Mouse (Mus musculus) brain, embryonic 14.5 days (tissue): ENCODE measurements at regions not wholly inside any gene's neighbourhood (a gene's known extent, or its start where the extent isn't known, plus 50 kb on each side); places are given as distances from the start of the nearest gene placed in this dataset.
"Not testable (repeated sequence)": the region's sequence is repeated elsewhere in the genome, so short reads cannot be mapped to it uniquely, and the experiment has no call there.

Experiments
- DNase-seq: peaks from one replicate; pipeline ENCODE4 v3.0.0-alpha.2; 2011; ENCODE audit warnings: low read depth
- CTCF ChIP-seq: fragments of 200-500 bp; IDR thresholded peaks from 2 replicates; pipeline ENCODE4 v1.5.1; 2012; ENCODE audit warnings: inconsistent platforms, mild to moderate bottlenecking, moderate library complexity, borderline replicate concordance; ENCODE audit not compliant: insufficient read depth, insufficient read length; ENCODE audit errors: extremely low read depth
- POLR2A ChIP-seq: fragments of 200-500 bp; IDR thresholded peaks from 2 replicates; pipeline ENCODE4 v1.6.1; 2012; ENCODE audit warnings: mild to moderate bottlenecking, inconsistent platforms, borderline replicate concordance; ENCODE audit not compliant: poor library complexity, insufficient read depth, insufficient read length, severe bottlenecking; ENCODE audit errors: extremely low read depth

DNA sequence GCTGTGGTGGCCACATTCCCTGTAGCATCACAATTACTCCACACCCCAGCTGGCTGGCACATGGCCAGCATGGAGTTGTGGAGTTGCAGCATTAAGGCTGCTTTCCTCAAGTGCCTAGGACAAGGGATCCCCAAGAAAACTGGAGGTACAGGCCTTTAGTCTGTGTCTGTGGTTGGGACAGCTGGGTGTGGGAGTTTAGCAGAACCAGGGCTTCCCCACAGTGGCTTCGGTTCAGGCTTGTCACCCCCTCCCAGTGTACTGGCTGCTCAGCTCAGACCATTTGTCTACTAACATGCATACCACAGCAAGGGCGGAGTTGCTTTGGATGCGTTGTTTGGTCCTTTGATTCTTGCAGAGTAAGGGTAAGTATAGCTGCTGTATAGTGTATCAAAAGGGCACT lies 79.1 kb upstream of the Neurl1b start:
- DNase-seq: no peak
- TF ChIP-seq CTCF: no peak
- no peak for TF ChIP-seq POLR2A

DNA sequence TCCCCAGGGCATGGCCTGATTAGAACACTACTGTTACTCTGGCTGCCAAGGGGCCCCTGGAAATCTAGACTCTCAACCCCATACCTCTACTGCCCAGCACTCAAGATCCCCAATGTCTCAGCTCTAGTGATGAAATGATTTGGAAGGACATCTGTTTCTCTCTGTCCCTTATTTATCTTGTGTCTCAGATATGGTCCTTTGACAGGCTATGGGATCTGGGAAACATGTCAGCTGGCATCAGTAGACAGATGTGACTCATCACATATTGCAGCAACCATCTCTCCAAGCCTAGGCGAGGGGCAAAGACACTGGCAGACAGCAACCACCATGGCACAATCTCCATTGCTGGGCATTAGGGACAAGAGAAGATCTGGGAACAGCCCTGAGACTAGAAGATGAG lies 78.6 kb upstream of the Neurl1b start:
- DNase-seq: no peak
- TF ChIP-seq CTCF: no peak
- no peak for TF ChIP-seq POLR2A

DNA sequence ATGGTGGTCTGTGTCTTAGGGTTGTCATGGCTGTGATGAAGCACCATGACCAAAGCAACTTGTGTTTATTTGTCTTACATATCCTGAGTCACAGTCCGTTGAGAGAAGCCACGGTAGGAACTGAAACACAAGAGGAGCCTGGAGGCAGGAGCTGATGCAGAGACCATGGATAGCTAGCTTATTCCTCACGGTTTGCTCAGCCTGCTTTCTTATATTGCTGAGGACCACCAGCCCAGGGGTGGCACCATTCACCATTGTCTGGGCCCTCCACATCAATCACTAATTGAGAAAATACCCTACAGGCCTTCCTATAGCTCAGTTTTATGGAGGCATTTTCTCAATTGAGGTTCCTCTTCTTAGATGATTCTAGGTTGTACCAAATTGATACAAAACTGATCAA lies 77.5 kb upstream of the Neurl1b start:
- no peak for TF ChIP-seq CTCF
- no peak for TF ChIP-seq POLR2A
- DNase-seq: no peak

DNA sequence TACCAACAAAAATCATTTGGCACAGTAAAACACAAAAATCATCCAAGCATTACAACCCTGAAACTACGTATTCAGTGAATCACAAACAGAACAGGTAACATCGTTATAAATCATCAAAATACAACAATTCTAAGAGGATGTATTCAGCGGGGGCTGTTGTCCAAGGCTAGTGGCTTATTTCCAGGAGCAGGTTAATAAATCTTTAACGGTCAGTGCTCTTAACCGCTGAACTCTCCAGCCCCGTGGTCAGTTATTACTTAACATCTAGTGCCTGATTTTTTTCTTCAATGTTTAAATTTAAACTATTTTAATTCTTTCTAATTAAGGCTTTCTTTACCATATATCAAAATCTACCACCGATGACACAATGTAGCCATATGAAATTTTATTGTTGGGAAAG lies 69.2 kb upstream of the Neurl1b start:
- DNase-seq: not testable (repeated sequence)

DNA sequence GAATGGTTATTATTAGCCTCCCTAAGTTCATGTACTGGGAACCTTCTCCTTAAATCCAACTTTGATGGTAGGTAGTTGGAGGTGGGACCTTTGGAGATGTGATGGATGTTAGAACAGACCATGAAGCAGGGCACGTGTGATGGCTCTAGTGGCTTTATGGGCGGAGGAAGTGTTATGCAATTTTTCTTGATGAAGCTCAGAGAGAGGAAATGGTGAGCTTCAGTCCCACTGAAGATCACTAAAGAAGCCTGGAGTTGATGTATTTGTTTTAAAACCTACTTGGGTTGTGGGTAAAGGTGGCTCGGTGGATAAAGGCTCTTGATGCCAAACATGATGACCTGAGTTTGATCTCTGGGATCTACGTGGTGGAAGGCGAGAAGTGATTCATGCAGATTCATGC lies 66.5 kb upstream of the Neurl1b start:
- DNase-seq: no peak
- no peak for TF ChIP-seq POLR2A
- TF ChIP-seq CTCF: no peak

DNA sequence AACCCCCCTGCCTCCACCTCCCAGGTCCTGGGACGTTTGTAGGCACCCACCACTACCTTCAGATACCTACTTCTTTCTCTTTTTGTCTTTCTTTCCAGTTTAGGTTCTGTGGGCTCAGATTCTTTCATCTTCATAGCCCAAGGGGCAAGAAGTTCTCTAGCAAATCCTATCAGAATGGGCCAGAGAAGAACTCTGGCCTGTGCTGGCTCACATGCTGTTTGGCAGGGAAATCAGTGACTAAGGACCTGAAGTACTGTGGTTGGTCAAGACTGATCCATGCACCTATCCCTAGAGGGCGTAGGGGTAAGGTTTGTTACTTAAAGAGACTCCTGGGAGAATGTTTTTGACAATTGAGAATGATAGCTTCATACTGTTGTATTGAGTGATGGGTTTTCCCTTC lies 64.9 kb upstream of the Neurl1b start:
- DNase-seq: no peak
- no peak for TF ChIP-seq POLR2A
- TF ChIP-seq CTCF: no peak

DNA sequence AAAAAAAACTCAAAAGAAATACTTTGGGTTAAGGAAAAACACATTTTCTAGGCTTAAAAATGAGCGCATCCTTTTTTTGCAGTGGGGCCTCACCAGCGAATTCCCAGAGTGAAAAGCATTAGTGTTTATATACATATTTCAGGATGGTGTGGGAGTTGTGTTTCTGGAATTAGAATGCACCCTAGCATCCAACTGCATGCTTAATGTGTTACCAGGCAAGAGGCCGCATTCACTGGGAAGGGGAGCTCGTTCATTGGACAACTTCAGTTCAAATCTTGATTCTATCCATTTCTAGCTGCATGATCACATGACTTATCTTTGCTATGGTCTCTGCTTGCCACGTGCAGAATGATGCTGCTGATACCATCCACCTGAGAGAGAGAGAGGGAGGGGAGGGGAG lies 64.4 kb upstream of the Neurl1b start:
- no peak for TF ChIP-seq CTCF
- TF ChIP-seq POLR2A: no peak

DNA sequence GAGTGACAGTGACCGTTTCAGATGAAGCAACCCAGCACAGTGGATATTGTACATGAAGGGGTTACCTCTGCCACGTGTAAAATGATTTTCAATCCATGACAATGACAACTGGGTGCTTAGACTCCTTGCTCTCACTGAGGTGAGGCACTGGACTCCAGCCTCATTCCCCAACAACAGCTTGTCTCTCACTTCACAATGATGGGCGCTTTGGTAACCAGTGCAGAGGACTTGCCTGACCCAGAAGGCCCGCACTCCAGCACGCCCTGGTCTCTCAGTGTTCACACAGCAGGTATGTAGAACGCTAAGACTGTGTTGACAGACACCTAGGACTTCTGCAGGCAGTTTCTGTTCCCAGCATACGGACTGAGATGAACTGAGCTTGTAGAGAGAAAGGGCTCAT lies 62.6 kb upstream of the Neurl1b start:
- no peak for TF ChIP-seq POLR2A
- no peak for TF ChIP-seq CTCF
- DNase-seq: no peak

More for the DNA sequence above, 64.4 kb upstream of the Neurl1b start:
- DNase-seq: no peak

DNA sequence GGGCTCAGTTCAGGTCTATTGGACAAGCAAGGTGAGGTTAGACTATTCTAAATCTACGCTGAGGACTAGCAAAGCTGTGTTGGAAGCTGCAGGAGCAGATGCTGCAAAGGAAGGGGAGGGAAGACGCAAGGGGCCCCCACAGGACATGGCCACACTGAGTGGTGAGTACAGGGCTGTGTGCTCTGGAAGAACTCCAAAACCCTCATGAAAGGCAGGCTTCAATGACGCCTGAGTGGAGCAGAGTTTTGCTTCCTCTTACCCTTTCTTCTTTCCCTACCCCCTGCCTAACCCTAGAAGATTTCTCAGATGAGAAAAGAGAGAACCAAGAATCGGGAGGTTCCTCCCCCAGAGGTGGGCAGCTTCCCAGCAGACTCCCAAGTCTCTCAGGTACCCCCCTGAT lies 61.9 kb upstream of the Neurl1b start:
- no peak for DNase-seq
- TF ChIP-seq POLR2A (no peak), CTCF (no peak)

DNA sequence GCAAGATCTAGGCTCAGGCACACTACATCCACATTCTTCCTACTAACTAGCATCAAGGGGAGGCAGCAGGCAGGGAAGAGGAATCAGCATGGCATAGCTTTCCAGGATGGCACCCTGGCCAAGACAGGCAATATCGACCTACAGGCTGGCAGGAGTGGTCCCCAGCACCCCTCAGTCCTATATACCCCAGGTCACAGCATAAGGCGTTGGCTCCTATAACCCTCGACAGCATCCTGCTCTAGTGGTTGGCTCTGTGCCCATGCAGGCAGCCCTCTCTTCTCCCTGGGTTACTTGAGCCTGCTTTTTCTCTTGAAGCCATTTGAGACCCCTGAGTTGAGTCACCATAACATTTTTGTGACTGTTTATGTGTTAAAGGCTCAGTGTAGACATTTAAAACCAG lies 60.2 kb upstream of the Neurl1b start:
- no peak for DNase-seq
- TF ChIP-seq POLR2A (no peak), CTCF (no peak)

DNA sequence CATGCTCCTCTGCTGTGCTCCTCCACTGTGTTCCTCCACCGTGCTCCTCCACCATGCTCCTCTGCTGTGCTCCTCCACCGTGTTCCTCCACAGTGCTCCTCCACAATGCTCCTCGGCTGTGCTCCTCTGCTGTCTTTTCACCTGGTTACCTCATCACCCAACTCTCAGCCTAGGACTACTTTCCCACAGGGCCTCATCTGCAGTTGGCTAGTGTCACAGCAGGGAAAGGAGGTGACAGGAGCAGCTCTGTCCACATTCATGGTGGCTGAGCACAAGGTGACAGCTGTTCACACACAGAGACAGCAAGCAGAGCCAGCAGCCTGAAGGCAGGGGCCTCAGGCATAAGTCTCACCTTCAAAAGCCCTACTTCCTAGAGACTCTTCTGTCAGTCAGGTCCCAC lies 59.3 kb upstream of the Neurl1b start:
- no peak for TF ChIP-seq CTCF
- no peak for TF ChIP-seq POLR2A
- DNase-seq: no peak

DNA sequence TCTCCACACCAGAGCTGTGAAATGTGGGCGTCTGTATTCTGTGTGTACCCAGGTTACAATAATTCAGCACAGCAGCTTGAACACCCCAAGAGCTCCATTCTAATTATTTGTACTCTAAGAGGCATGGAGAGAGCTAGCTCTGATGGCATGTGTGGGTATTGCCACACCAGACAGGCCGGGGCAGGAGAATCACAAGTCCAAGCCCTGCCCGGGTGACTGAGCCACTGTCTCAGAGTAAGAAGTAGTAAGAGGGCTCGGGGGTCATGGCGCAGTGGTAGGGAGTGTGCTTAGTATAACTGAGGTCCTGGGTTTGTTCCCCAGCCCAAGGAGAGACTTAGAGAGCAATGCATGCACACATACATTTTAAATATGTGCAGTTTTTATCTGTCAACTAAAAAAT lies 57.7 kb upstream of the Neurl1b start:
- TF ChIP-seq POLR2A: no peak
- no peak for TF ChIP-seq CTCF
- no peak for DNase-seq

DNA sequence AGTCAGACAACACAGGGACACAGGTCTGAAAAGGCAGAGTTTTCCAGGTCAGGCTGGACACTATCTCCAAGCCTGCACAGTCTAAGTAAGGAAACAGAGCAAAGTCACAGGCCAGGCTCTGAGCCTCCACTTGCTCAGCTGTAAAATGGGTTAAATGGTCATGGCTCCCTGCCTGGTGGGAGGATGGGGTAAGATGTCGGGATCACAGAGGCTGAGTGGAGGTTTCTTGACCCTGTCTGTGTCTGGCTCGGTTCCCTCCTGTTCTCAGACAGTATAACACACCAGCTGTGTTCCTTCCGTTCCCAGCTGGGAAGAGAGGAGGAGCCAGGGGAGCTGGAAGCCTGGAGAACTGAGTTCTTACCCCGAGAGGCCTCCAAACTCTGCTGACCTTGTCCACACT lies 56.8 kb upstream of the Neurl1b start:
- TF ChIP-seq CTCF (no peak), POLR2A (no peak)
- no peak for DNase-seq
